Mouse (Mus musculus) effector memory CD4-positive, alpha-beta T cell, adult 5 months (primary cell): ENCODE measurements around the gene Wdr61. TPM values are rescaled to one million over a fixed set of nuclear protein-coding genes. Genes with fewer than 3 reads are reported as not detected.

Experiments used
- polyA plus RNA-seq: library from polyadenylated mRNA; unstranded; fragments of 100-300 nt; shearing (Covaris generic); gene quantifications from one replicate; pipeline ENCODE4 v1.2.1, GENCODE M21; 2017

The Wdr61 gene
- polyA plus RNA-seq: 58.7 TPM

DNA sequence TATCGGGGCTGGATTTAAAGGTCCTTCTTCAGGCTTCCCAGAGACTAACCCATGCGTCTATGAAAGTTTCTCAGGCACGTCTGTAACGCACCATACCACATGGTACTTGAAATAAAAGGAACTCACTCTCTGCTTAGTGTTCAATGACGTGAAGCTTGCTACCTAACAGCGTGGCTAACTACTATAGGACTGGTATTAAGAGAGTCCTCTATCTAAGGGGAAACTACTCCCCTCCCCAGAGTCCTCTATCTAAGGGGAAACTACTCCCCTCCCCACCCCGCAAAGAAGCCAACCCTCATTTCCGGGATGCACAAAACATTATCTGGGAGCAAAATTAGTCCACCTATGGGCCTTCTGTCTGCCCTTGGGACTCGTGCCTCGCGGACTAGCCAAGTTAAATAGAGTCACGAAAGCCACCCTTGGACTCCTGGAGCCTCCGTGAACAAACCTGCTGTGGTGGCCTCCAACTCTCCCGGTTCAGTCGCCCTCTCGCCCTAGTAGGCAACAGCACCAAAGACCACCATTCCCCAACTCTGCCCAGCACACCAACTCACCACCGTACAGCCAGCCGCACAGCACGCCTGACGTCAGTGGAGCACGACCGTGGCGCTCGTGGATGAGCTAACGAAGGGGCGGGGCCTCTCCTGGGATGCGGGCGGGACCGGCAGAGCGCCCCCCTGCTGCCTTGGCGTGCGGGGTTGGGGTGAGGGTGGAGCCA lies at the start of gene Wdr61:
Wdr61 (minus strand) TSS at position 599 of the 718 bp plus-strand sequence.

DNA sequence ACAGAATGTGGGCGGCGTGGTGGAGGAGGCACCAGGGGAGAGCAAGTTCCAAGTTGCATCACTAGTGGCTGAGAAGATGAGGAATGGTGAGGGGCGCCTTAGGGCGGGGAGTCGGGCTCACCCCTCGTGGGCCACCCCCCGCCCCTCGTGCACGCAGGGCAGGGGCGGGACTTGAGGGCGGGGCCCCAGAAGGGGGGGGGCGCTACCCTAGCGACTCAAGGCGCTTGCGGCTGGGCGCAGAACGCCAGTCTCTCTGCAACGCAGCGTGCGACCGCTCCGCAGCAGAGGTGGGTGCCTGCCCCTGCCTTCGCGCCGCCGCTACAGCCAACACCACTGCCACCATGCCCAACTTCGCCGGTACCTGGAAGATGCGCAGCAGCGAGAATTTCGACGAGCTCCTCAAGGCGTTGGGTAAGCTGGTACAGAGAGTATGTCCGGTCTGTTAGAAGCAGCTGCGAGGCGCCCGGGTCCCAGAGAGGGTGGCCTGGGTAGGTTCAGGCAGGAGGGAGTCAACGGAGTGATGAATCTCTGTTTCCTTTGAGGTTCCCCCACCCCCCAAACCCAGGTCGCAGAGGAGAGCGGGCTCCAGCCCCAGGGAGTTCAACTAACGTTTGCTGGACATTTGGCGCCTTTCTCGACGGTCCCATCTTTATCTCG lies 30.4 kb upstream of the Wdr61 start, which contains the start of gene Crabp1:
Crabp1 (plus strand) TSS at position 188 of the 657 bp plus-strand sequence.

DNA sequence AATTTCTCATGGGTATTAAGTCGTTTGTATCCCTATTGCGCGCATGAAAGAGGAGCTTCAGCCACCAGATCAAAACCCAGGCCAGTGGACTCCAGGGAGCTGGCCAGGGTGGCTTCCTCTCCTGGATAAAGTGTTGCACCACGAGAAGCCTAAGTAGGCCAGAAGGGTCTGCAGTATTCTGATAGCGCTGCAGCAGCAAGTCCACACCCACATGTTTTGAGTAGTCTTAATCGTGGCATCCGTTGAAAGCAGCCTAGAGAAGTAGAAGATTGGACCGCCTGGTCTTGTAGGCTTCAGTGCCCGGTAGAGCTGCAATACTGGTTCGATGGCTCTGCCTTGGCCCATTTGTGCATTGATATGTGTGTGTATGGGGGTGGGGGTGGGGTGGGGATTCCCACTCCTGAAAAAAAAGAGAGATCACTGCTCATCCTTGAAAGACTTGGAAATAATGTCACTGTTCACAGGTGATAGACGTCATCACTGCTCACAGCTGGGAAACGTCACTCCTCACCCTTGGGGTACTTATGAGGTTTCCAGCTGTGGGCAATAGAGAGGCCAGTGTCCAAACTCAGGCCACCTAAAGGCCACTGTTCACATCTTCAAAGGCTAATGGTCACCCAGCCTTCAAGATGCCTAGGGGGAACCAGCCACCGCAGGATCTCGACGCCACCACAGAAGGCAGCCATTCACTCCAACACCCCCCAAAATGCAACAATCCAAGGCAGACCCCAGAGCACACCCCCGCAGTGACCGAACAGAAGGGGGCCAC lies 35.8 kb downstream of the Wdr61 start, which contains the start of gene Dnaja4:
Dnaja4 (plus strand) TSS at position 556 of the 769 bp plus-strand sequence.

Other genes starting within 250 kb of the Wdr61 start
- gene Dmxl2, start 232.9 kb downstream of the Wdr61 start, polyA plus RNA-seq: 0.37 TPM
- not detected for gene Sh2d7, start 195.5 kb downstream of the Wdr61 start, polyA plus RNA-seq
- 0.35 TPM for gene Cib2, start 174.3 kb downstream of the Wdr61 start, polyA plus RNA-seq
- 90.5 TPM for gene Idh3a, start 148.2 kb downstream of the Wdr61 start, polyA plus RNA-seq
- gene Acsbg1, start 72.6 kb downstream of the Wdr61 start, polyA plus RNA-seq: 19.6 TPM
- gene Dnaja4, start 35.6 kb downstream of the Wdr61 start, polyA plus RNA-seq: 58.2 TPM
- gene Crabp1, start 30.2 kb upstream of the Wdr61 start, polyA plus RNA-seq: not detected
- gene Ireb2, start 129.3 kb upstream of the Wdr61 start, polyA plus RNA-seq: 15.2 TPM
- 0.34 TPM for gene Hykk, start 182.8 kb upstream of the Wdr61 start, polyA plus RNA-seq
- 115 TPM for gene Psma4, start 216.3 kb upstream of the Wdr61 start, polyA plus RNA-seq
- 0.67 TPM for gene AY074887, start 216.5 kb upstream of the Wdr61 start, polyA plus RNA-seq
- not detected for gene Chrna5, start 246.4 kb upstream of the Wdr61 start, polyA plus RNA-seq